Mouse (Mus musculus): ENCODE measurements around the gene Sap25. TPM values are rescaled to one million over a fixed set of nuclear protein-coding genes. Genes with fewer than 3 reads are reported as not detected.
A peak's percentile ranks its signal among the peaks of the same experiment; 100 is the strongest.

The Sap25 gene
- total RNA-seq, 2 experiments from 2014 or later = 2.7 to 4.5 TPM

GRCm38 (mm10) chr5:137649669-137650571 lies 8.8 kb downstream of the Sap25 start:
- intact Hi-C loops (cut with DNase I) = loop anchor here (10.0 kb wide), 1 partner anchor 135 kb away; the partner anchor contains the start of gene Gigyf1
- DNase-seq (ENCODE audit: extremely low spot score in 1 of 2, low spot score in 2 of 2) = no peak

- intact Hi-C loops (cut with DNase I) = loop anchor here (10.0 kb wide), 1 partner anchor 138 kb away; the partner anchor contains the start of gene Gigyf1
Measured at GRCm38 (mm10) chr5:137652474-137652873, 11.3 kb downstream of the Sap25 start.

GRCm38 (mm10) chr5:137653366-137653765 lies 12.2 kb downstream of the Sap25 start:
- DNase-seq (ENCODE audit: extremely low spot score in 1 of 2, low spot score in 2 of 2) = no peak
- intact Hi-C loops (cut with DNase I) = loop anchor here (10.0 kb wide), 1 partner anchor 139 kb away; the partner anchor contains the start of gene Gigyf1

More at GRCm38 (mm10) chr5:137652474-137652873, 11.3 kb downstream of the Sap25 start:
- peak in 1 of 2 experiments; percentile 85 for DNase-seq (ENCODE audit: extremely low spot score in 1 of 2, low spot score in 2 of 2)

GRCm38 (mm10) chr5:137654746-137655145 lies 13.6 kb downstream of the Sap25 start:
- intact Hi-C loops (cut with DNase I) = loop anchor here (10.0 kb wide), 1 partner anchor 140 kb away; the partner anchor contains the start of gene Gigyf1
- no peak for DNase-seq (ENCODE audit: extremely low spot score in 1 of 2, low spot score in 2 of 2)

GRCm38 (mm10) chr5:137656977-137657376 lies 15.8 kb downstream of the Sap25 start:
- peak; percentile 69 to 76 for DNase-seq (ENCODE audit: extremely low spot score in 1 of 2, low spot score in 2 of 2)
- intact Hi-C loops (cut with DNase I) = loop anchor here (2.0 to 10.0 kb wide), 2 partner anchors 100 to 142 kb away; partner anchors contain the start of gene Gigyf1

- intact Hi-C loops (cut with DNase I) = no loop called here
- DNase-seq (ENCODE audit: extremely low spot score in 1 of 2, low spot score in 2 of 2) = no peak
Measured at GRCm38 (mm10) chr5:137660064-137660688, 19.0 kb downstream of the Sap25 start.

GRCm38 (mm10) chr5:137663057-137663456 lies 21.9 kb downstream of the Sap25 start:
- no peak for DNase-seq (ENCODE audit: extremely low spot score in 1 of 2, low spot score in 2 of 2)
- intact Hi-C loops (cut with DNase I) = no loop called here

GRCm38 (mm10) chr5:137668971-137669370 lies 27.8 kb downstream of the Sap25 start:
- no peak for DNase-seq (ENCODE audit: extremely low spot score in 1 of 2, low spot score in 2 of 2)
- intact Hi-C loops (cut with DNase I) = no loop called here

GRCm38 (mm10) chr5:137670240-137670639 lies 29.1 kb downstream of the Sap25 start:
- no peak for DNase-seq (ENCODE audit: extremely low spot score in 1 of 2, low spot score in 2 of 2)
- intact Hi-C loops (cut with DNase I) = no loop called here

- intact Hi-C loops (cut with DNase I) = no loop called here
- peak in 1 of 2 experiments; percentile 57 for DNase-seq (ENCODE audit: extremely low spot score in 1 of 2, low spot score in 2 of 2)
Measured at GRCm38 (mm10) chr5:137671443-137672240, 30.5 kb downstream of the Sap25 start.

GRCm38 (mm10) chr5:137672361-137672760 lies 31.2 kb downstream of the Sap25 start:
- intact Hi-C loops (cut with DNase I) = no loop called here
- no peak for DNase-seq (ENCODE audit: extremely low spot score in 1 of 2, low spot score in 2 of 2)

- intact Hi-C loops (cut with DNase I) = no loop called here
Measured at GRCm38 (mm10) chr5:137673015-137673414, 31.9 kb downstream of the Sap25 start.

GRCm38 (mm10) chr5:137674786-137675185 lies 33.7 kb downstream of the Sap25 start:
- DNase-seq (ENCODE audit: extremely low spot score in 1 of 2, low spot score in 2 of 2) = no peak
- intact Hi-C loops (cut with DNase I) = no loop called here

More at GRCm38 (mm10) chr5:137673015-137673414, 31.9 kb downstream of the Sap25 start:
- DNase-seq (ENCODE audit: extremely low spot score in 1 of 2, low spot score in 2 of 2) = no peak

- intact Hi-C loops (cut with DNase I) = no loop called here
- DNase-seq (ENCODE audit: extremely low spot score in 1 of 2, low spot score in 2 of 2) = no peak
Measured at GRCm38 (mm10) chr5:137677859-137678258, 36.7 kb downstream of the Sap25 start.

GRCm38 (mm10) chr5:137678736-137679135 lies 37.6 kb downstream of the Sap25 start:
- intact Hi-C loops (cut with DNase I) = no loop called here
- DNase-seq (ENCODE audit: extremely low spot score in 1 of 2, low spot score in 2 of 2) = no peak

GRCm38 (mm10) chr5:137679726-137680125 lies 38.6 kb downstream of the Sap25 start:
- intact Hi-C loops (cut with DNase I) = loop anchor here (5.0 kb wide), 1 partner anchor 58 kb away; no protein-coding TSS in a partner anchor
- DNase-seq (ENCODE audit: extremely low spot score in 1 of 2, low spot score in 2 of 2) = no peak

GRCm38 (mm10) chr5:137682526-137682925 lies 41.4 kb downstream of the Sap25 start:
- intact Hi-C loops (cut with DNase I) = loop anchor here (5.0 kb wide), 1 partner anchor 55 kb away; no protein-coding TSS in a partner anchor
- DNase-seq (ENCODE audit: extremely low spot score in 1 of 2, low spot score in 2 of 2) = no peak

Data from left cerebral cortex, postnatal 10 days (tissue).